Mouse (Mus musculus) limb, embryonic 14.5 days (tissue): Measurements from ENCODE around the gene Xylt2. TPM values are rescaled to one million over a fixed set of nuclear protein-coding genes. Genes with fewer than 3 reads are reported as not detected.
A peak's percentile ranks its signal among the peaks of the same experiment; 100 is the strongest.

ENCODE experiments used
- ATAC-seq: fragments of 200-750 bp; cut with Nextera tagmentation; 2 replicates; pipeline ENCODE4 v1.8.0; 2017; ENCODE audit warnings: low read depth, moderate number of reproducible peaks, moderate TSS enrichment; ENCODE audit not compliant: low FRiP score
- DNase-seq: peaks from one replicate; pipeline ENCODE4 v3.0.0-alpha.2; 2015; ENCODE audit warnings: low spot score
- H3K27ac ChIP-seq: fragments of 300-500 bp; sonication (generic); replicated peaks from 2 replicates; pipeline ENCODE4 v1.5.1; 2014; ENCODE audit warnings: low read depth, mild to moderate bottlenecking, low read length, moderate library complexity, mixed read lengths
- H3K27me3 ChIP-seq: fragments of 300-500 bp; sonication (generic); 2 replicates; pipeline ENCODE4 v1.6.1; 2014; ENCODE audit warnings: low read length, mixed read lengths; ENCODE audit not compliant: control insufficient read depth, insufficient read depth
- H3K36me3 ChIP-seq: fragments of 300-500 bp; sonication (generic); 2 replicates; pipeline ENCODE4 v1.6.1; 2014; ENCODE audit warnings: mild to moderate bottlenecking, low read length, moderate library complexity, mixed read lengths; ENCODE audit not compliant: control insufficient read depth, insufficient read depth
- H3K4me1 ChIP-seq: fragments of 300-500 bp; sonication (generic); 2 replicates; pipeline ENCODE4 v1.6.1; 2014; ENCODE audit warnings: antibody characterized with exemption, low read length, mixed read lengths; ENCODE audit not compliant: control insufficient read depth, insufficient read depth
- H3K4me2 ChIP-seq: fragments of 300-500 bp; sonication (generic); replicated peaks from 2 replicates; pipeline ENCODE4 v1.6.1; 2014; ENCODE audit warnings: low read depth, mild to moderate bottlenecking, low read length, moderate library complexity; ENCODE audit not compliant: severe bottlenecking
- H3K4me3 ChIP-seq: fragments of 300-500 bp; sonication (generic); replicated peaks from 2 replicates; pipeline ENCODE4 v1.5.1; 2014; ENCODE audit warnings: low read length
- H3K9ac ChIP-seq: fragments of 300-500 bp; sonication (generic); 2 replicates; pipeline ENCODE4 v1.6.1; 2014; ENCODE audit warnings: mild to moderate bottlenecking, low read depth, low read length, moderate library complexity; ENCODE audit not compliant: severe bottlenecking
- H3K9me3 ChIP-seq: fragments of 300-500 bp; sonication (generic); 2 replicates; pipeline ENCODE4 v1.6.1; 2016; ENCODE audit warnings: low read length; ENCODE audit not compliant: control insufficient read depth
- POLR2A ChIP-seq: fragments of 200-500 bp; IDR thresholded peaks from 2 replicates; pipeline ENCODE4 v1.8.0; 2012; ENCODE audit warnings: inconsistent platforms, mild to moderate bottlenecking, moderate library complexity, borderline replicate concordance; ENCODE audit not compliant: insufficient read depth, insufficient read length; ENCODE audit errors: extremely low read depth
- WGBS: fragments of 180-500 bp; shearing (Covaris S2); extraction: QIAGEN DNeasy Blood & Tissue Kit; methylation state at CpG from one replicate; pipeline ENCODE4 v1.1.7; 2014; 5-methylcytosine and 5-hydroxymethylcytosine counted together
- polyA plus RNA-seq, 2 experiments: library from polyadenylated mRNA; depleted of rRNA in 1 of 2; stranded (reverse) in 1 of 2; unstranded in 1 of 2; fragments of >200 nt; fragmentation: Nextera tagmentation in 1 of 2; extraction: Ambion mirVana in 1 of 2; gene quantifications; 2 replicates each; pipeline versions ENCODE4 v1.2.1 to v1.2.3; 2012 to 2014

The Xylt2 gene
- polyA plus RNA-seq (2012; rRNA removed): 40.0 and 52.7 TPM in 2 replicates
- polyA plus RNA-seq (2014; fragmentation: Nextera tagmentation; extraction: Ambion mirVana): 27.4 and 28.6 TPM in 2 replicates

DNA sequence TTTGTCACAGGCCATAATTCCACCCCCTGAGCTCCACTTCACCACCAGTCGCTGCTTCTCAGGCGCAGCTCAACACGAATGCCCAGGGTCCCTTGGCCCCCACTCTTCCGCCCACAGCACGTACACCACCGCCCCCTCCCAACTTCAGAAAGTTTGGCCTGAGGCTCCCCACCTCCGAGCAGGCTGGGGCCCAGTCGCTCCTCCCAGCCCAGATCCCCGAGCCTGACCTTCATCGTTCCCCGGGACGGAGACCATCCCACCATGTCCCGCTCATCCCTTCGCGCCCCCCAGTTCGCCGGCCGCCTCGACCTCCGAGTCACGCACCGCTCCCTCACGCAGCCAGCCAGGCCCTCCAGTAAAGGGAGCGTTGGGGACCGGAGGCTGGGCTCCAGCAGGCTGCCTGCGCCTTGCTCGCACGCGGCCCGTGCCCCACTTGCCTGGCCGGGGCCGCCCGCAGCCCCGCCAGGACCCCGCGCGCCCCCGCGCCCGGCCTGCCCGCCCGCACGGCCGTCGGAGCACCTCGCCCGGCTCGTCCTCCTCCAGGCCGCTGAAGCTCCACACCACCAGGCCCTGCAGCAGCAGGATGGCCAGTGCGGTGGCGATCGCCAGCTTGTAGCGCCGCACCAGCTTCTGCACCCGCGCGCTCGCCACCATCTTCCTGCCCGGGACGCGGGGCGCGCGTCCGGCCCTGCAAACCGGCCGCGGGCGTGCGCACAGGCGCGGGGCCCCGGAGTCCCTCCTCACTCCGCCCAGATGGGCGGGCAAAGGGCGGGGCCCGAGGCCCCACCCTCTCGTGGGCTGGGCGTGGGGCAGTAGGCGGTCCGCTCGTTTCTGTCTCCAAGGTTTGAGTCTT is at the start of gene Xylt2:
TSS of gene Xylt2 (minus strand) at position 762 of the 853 bp plus-strand sequence.
- H3K27ac ChIP-seq: peak within 1 kb of the TSS; percentile 91
- H3K9ac ChIP-seq: peak within 1 kb of the TSS; percentile 97
- ATAC-seq: peak; percentile 96
- H3K36me3 ChIP-seq: no peaks in the 10 kb centered on the region; the same call in 1 of the 2 replicates
- peaks cover 24% of the 10 kb centered on the region for H3K4me1 ChIP-seq
- peak within 1 kb of the TSS; percentile 96 for H3K4me3 ChIP-seq
- H3K27me3 ChIP-seq: no peaks in the 10 kb centered on the region
- H3K9me3 ChIP-seq: no peaks in the 10 kb centered on the region
- TF ChIP-seq POLR2A: peak; percentile 92
- peak; percentile 90 for DNase-seq
- under 1% methylated on average over 79 of the region's 82 CpGs for whole genome bisulfite sequencing
- peak within 1 kb of the TSS; percentile 74 for H3K4me2 ChIP-seq

DNA sequence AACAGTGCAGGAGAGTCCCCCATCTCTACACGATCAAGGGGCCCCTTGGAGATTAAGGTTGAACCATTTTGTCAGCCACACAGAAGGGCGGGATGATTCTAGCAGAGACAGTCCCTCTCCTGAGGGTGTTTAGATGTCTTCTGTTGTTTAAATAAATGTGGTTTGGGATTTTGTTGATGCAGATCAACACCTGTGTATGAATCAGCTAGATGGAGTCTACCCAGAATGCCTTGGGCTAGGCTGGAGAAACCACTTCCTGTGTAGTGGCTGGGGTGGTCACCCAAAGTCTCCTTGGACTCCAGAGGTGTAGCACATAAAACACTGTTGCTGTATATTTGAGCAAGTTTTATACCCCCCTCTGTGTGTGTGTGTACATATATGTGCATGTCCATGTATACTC is 41.9 kb upstream of the Xylt2 start:
- WGBS: 92% methylated on average over 2 of the region's 2 CpGs
- ATAC-seq (no peak), DNase-seq (no peak)
- Histone ChIP-seq H3K4me1 (0 out of 2 replicates have a peak, but pooled peaks cover 7% of the 10 kb centered on the region), H3K27ac (no peak overlapping the region), H3K36me3 (no peaks in the 10 kb centered on the region), H3K9ac (no peak overlapping the region), H3K4me3 (no peak overlapping the region), H3K4me2 (no peak overlapping the region), H3K27me3 (no peaks in the 10 kb centered on the region), H3K9me3 (no peaks in the 10 kb centered on the region)
- TF ChIP-seq POLR2A: no peak

- H3K27me3 ChIP-seq: no peaks in the 10 kb centered on the region
- H3K9me3 ChIP-seq: no peaks in the 10 kb centered on the region
- H3K9ac ChIP-seq: no peak overlapping the region
- no peak overlapping the region for H3K27ac ChIP-seq
- ATAC-seq (no peak), DNase-seq (no peak)
- TF ChIP-seq POLR2A: no peak
- WGBS: 85% methylated on average over 7 of the region's 7 CpGs
- H3K36me3 ChIP-seq: no peaks in the 10 kb centered on the region
- no peak overlapping the region for H3K4me3 ChIP-seq
- 0 out of 2 replicates have a peak, but pooled peaks cover 7% of the 10 kb centered on the region for H3K4me1 ChIP-seq
- H3K4me2 ChIP-seq: no peak overlapping the region
Observed at GRCm38 (mm10) chr11:94718113-94718909, 41.0 kb upstream of the Xylt2 start.

DNA sequence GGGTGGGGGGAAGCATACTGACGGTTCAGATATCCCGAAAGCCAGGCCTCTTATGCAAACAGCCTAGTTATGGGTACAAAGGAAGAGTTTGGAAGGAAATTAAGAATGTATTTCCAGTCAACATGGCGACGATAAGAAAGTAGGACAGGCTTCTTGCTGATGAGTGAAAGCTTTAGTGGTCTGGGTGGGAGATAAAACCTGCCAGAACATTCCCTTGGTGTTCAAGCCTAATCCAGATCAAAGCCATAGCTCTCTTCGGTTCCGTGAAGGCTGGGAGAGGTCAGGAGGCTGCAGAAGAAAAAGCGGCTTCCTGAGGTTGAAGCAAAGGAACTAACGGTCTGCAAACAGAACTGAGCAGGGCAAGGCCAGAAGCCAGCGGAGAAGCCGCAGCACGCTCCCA is 39.9 kb upstream of the Xylt2 start:
- DNase-seq (no peak), ATAC-seq (no peak)
- Histone ChIP-seq H3K4me2 (no peak overlapping the region), H3K4me1 (0 out of 2 replicates have a peak, but pooled peaks cover 7% of the 10 kb centered on the region), H3K9me3 (no peaks in the 10 kb centered on the region), H3K9ac (no peak overlapping the region), H3K36me3 (no peaks in the 10 kb centered on the region), H3K27ac (no peak overlapping the region), H3K4me3 (no peak overlapping the region), H3K27me3 (no peaks in the 10 kb centered on the region)
- no peak for TF ChIP-seq POLR2A
- WGBS: 30% methylated on average over 11 of the region's 11 CpGs

DNA sequence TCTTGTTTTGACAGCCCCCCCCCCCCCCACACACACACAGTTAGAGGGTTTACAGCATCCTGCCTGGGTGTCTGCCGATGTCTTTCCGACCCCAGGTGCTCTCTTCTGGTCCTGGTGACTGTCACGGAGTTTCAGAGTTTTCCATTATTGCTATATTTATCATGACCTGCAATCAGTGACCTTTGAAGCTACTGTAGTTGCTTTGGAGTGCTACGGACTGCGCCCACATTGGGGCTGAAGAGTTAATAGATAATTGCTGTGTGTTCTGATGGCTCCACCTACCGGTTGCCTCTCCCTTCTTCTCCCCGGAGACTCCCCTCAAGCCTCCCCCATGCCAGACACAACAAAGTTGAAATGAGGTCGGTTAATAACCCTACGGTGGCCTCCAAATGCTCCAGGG is 39.4 kb upstream of the Xylt2 start:
- WGBS: 12% methylated on average over 9 of the region's 9 CpGs

More for the DNA sequence above, 39.4 kb upstream of the Xylt2 start:
- peak overlapping the region; percentile 14; the same call in 1 of the 2 replicates for H3K4me2 ChIP-seq
- no peak for TF ChIP-seq POLR2A
- H3K27ac ChIP-seq: no peak overlapping the region
- H3K4me1 ChIP-seq: 0 out of 2 replicates have a peak, but pooled peaks cover 7% of the 10 kb centered on the region
- no peak overlapping the region for H3K4me3 ChIP-seq
- no peak for ATAC-seq
- H3K27me3 ChIP-seq: no peaks in the 10 kb centered on the region
- H3K9ac ChIP-seq: no peak overlapping the region
- no peak for DNase-seq
- no peaks in the 10 kb centered on the region for H3K9me3 ChIP-seq
- no peaks in the 10 kb centered on the region for H3K36me3 ChIP-seq
